Mouse (Mus musculus) liver, postnatal 0 days (tissue): ENCODE results near the gene Calcoco1.

Experiments used
- CTCF ChIP-seq: sonication (generic); IDR thresholded peaks from 2 replicates; pipeline ENCODE4 v1.5.1; 2016; ENCODE audit warnings: antibody characterized with exemption, low read depth
- EP300 ChIP-seq: IDR thresholded peaks from 2 replicates; pipeline ENCODE4 v1.6.1; 2016; ENCODE audit warnings: antibody characterized with exemption, low read depth, mild to moderate bottlenecking

DNA sequence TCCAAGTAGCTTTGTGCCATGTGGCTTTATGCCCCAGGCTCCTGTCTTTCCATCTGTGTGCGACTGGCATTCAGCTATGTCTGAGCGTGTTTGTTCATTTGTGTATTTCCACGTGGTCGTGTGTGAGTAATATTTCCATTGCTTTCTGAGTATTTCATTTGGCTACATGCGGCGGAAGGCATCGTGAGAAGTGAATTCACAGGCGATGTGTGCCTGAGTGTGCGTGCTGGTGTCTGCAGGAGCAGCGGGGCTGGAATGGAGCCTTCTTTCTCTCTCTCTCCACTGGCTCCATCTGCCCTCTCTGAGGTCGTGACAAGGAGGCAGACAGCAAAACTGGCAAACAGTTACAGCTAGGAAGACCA is 24.1 kb upstream of the Calcoco1 start:
- no peak for TF ChIP-seq CTCF
- TF ChIP-seq EP300: no peak
